Comparison of ENCODE assay signal across 8 mouse cellular contexts in genomic region chr15:23486306-23486705, GRCm38 (mm10).
DNase-seq lines count a peak whose midpoint lies in the region; ATAC-seq and TF ChIP-seq lines count a peak whose summit lies in the region.

No protein-coding gene starts in this region.

- H3K9ac ChIP-seq in lung, embryonic 14.5 days = no peak overlapping the region
- H3K9ac ChIP-seq in neural tube, embryonic 15.5 days (replicated peaks) = no peak overlapping the region

- H3K9me3 ChIP-seq in lung, embryonic 14.5 days (ENCODE audit: low read depth, low read length) = no peaks in the 10 kb centered on the region
- H3K9me3 ChIP-seq in neural tube, embryonic 15.5 days (replicated peaks) = no peaks in the 10 kb centered on the region

- 43% methylated on average over 1 of the region's 1 CpGs for WGBS in lung, embryonic 14.5 days
- 53% methylated on average over 1 of the region's 1 CpGs for WGBS in neural tube, embryonic 15.5 days

- H3K27me3 ChIP-seq in lung, embryonic 14.5 days (ENCODE audit: insufficient read depth, low read length) = no peaks in the 10 kb centered on the region
- no peaks in the 10 kb centered on the region for H3K27me3 ChIP-seq in neural tube, embryonic 15.5 days (replicated peaks)

- H3K27ac ChIP-seq in lung, embryonic 14.5 days (ENCODE audit: low read depth) = no peak overlapping the region
- H3K27ac ChIP-seq in neural tube, embryonic 15.5 days (replicated peaks) = no peak overlapping the region

- no peaks in the 10 kb centered on the region for H3K36me3 ChIP-seq in lung, embryonic 14.5 days (ENCODE audit: insufficient read depth)
- no peaks in the 10 kb centered on the region for H3K36me3 ChIP-seq in neural tube, embryonic 15.5 days

- no peak overlapping the region for H3K4me2 ChIP-seq in lung, embryonic 14.5 days
- H3K4me2 ChIP-seq in neural tube, embryonic 15.5 days = no peak overlapping the region

- H3K4me1 ChIP-seq in lung, embryonic 14.5 days (ENCODE audit: insufficient read depth) = no peaks in the 10 kb centered on the region
- no peaks in the 10 kb centered on the region for H3K4me1 ChIP-seq in neural tube, embryonic 15.5 days

- no peak overlapping the region for H3K4me3 ChIP-seq in lung, embryonic 14.5 days (ENCODE audit: low read depth, low read length)
- no peak overlapping the region for H3K4me3 ChIP-seq in neural tube, embryonic 15.5 days (replicated peaks)

- no peak for DNase-seq in frontal cortex, postnatal 10 days (ENCODE audit: low spot score in 2 of 2)
- peak; percentile 44 for DNase-seq in lung, embryonic 14.5 days
- no peak for DNase-seq in lung, postnatal 25 days (ENCODE audit: low spot score)
- DNase-seq in Muller cell, postnatal 12 days (ENCODE audit: inconsistent ontology term) = peak; percentile 38
- DNase-seq in layer of hippocampus, adult 9-11 months = peak; percentile 16

- TF ChIP-seq CTCF in lung, embryonic 14.5 days (IDR thresholded peaks at IDR 0.05; ENCODE audit: low read depth) = peak; percentile 26; the same call in 1 of the 2 replicates

- peak; percentile 89 for ATAC-seq in frontal cortex, adult (ENCODE audit: low TSS enrichment)
- no peak for ATAC-seq in lung, embryonic 14.5 days (ENCODE audit: insufficient read depth)
- ATAC-seq in erythroid progenitor cell, adult 5-6 weeks (replicated peaks; ENCODE audit: low FRiP score, poor library complexity, severe bottlenecking) = no peak
- no peak for ATAC-seq in neural tube, embryonic 15.5 days (ENCODE audit: low FRiP score)

Comparison
In these comparisons a context has a peak if more than half of its experiments do, and no peak if none do; other contexts are left out.
1. DNase-seq: peak in lung, embryonic 14.5 days (single experiment), Muller cell, postnatal 12 days (single experiment) and layer of hippocampus, adult 9-11 months (single experiment); none in frontal cortex, postnatal 10 days (0 of 2) and lung, postnatal 25 days (single experiment).